Mouse (Mus musculus) lung, embryonic 14.5 days (tissue): ENCODE results near the gene Hnrnph1. TPM values are rescaled to one million over a fixed set of nuclear protein-coding genes. Genes with fewer than 3 reads are reported as not detected.

Source experiments
- ATAC-seq: fragments of 200-750 bp; cut with Nextera tagmentation; 2 replicates; pipeline ENCODE4 v1.8.0; 2017; ENCODE audit warnings: mild to moderate bottlenecking, moderate TSS enrichment, moderate library complexity; ENCODE audit not compliant: insufficient read depth
- DNase-seq: peaks from one replicate; pipeline ENCODE4 v3.0.0-alpha.2; 2015
- H3K27ac ChIP-seq: fragments of 300-500 bp; sonication (generic); 2 replicates; pipeline ENCODE4 v1.5.1; 2014; ENCODE audit warnings: low read depth, mild to moderate bottlenecking, moderate library complexity
- H3K27me3 ChIP-seq: fragments of 300-500 bp; sonication (generic); 2 replicates; pipeline ENCODE4 v1.6.1; 2014; ENCODE audit warnings: low read length, control low read depth; ENCODE audit not compliant: insufficient read depth
- H3K36me3 ChIP-seq: fragments of 300-500 bp; sonication (generic); 2 replicates; pipeline ENCODE4 v1.6.1; 2014; ENCODE audit warnings: control low read depth; ENCODE audit not compliant: insufficient read depth
- H3K4me1 ChIP-seq: fragments of 300-500 bp; sonication (generic); 2 replicates; pipeline ENCODE4 v1.6.1; 2014; ENCODE audit warnings: antibody characterized with exemption, control low read depth; ENCODE audit not compliant: insufficient read depth
- H3K4me2 ChIP-seq: fragments of 300-500 bp; sonication (generic); 2 replicates; pipeline ENCODE4 v1.6.1; 2014; ENCODE audit warnings: mild to moderate bottlenecking
- H3K4me3 ChIP-seq: fragments of 300-500 bp; sonication (generic); 2 replicates; pipeline ENCODE4 v1.5.1; 2014; ENCODE audit warnings: low read depth, low read length
- H3K9ac ChIP-seq: fragments of 300-500 bp; sonication (generic); 2 replicates; pipeline ENCODE4 v1.6.1; 2014
- H3K9me3 ChIP-seq: fragments of 300-500 bp; sonication (generic); 2 replicates; pipeline ENCODE4 v1.6.1; 2016; ENCODE audit warnings: low read depth, low read length, control low read depth
- CTCF ChIP-seq: IDR thresholded peaks from 2 replicates; pipeline ENCODE4 v1.5.1; 2016; ENCODE audit warnings: antibody characterized with exemption, low read depth
- WGBS: fragments of 180-500 bp; shearing (Covaris S2); extraction: QIAGEN DNeasy Blood & Tissue Kit; methylation state at CpG from one replicate; pipeline ENCODE4 v1.1.7; 2014; 5-methylcytosine and 5-hydroxymethylcytosine counted together
- polyA plus RNA-seq: library from polyadenylated mRNA; unstranded; fragments of >200 nt; fragmentation: Nextera tagmentation; extraction: Ambion mirVana; gene quantifications from 2 replicates; pipeline ENCODE4 v1.2.1, GENCODE M21; 2014

Gene Hnrnph1
- polyA plus RNA-seq = 573 and 582 TPM in 2 replicates

DNA sequence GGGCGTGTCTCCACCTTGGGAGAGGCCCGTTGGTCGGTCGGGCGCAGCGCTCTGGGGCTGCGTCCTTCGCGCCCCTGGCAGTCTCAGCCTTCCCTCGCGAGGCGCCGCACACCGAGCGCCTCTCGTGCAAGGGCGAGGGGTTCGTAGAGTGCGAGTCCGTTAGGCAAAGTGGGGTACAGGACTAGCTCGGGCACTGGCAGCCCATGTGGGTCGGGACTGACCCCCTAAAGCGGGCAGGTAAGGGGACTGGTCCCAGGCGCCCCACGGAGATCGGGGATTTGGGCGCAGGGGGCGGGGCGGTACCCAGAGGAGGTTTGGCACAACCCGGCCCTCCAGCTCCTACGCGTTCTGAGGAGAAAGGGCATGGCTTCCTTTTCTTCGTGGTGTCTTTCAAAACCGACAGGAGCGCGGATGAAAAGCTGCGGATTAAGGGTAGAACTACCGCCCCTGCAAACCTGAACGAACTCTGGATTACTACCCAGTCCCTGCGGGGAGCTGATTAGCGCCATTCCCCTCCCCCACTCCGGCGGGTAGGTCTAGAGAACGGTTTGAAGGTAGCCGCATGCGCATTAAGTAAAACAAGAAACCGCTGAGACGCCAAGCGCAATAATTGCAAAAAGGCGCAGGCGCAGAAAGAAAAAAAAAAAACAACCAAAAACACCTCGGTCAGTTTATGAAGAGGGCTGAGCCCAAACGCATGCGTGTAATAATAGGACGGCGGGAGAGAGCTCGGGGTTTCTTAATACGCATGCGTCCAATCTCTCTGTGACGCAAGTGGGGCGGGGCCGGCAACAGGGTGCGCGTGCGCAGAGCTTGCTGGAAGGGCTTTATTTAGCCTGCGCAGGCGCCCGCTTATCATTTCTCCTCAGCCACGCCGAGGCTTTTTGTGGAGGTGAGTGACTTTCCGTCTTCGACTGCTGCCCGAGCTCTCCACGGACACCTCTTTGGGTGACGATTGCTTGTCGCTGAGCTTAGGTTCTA lies at the start of gene Hnrnph1:
Gene Hnrnph1 (plus strand): TSS at position 80 of the 981 bp plus-strand sequence.
- Histone ChIP-seq H3K27me3 (no peaks in the 10 kb centered on the region), H3K4me2 (peak within 1 kb of the TSS; percentile 95), H3K4me1 (peaks cover 11% of the 10 kb centered on the region; the same call in 1 of the 2 replicates), H3K9ac (peak within 1 kb of the TSS; percentile 98), H3K9me3 (no peaks in the 10 kb centered on the region), H3K27ac (peak within 1 kb of the TSS; percentile 100), H3K4me3 (peak within 1 kb of the TSS; percentile 96), H3K36me3 (peaks cover 28% of the 10 kb centered on the region)
- under 1% methylated on average over 76 of the region's 76 CpGs for WGBS
- no peak for TF ChIP-seq CTCF
- ATAC-seq (peak; percentile 90), DNase-seq (peak; percentile 100)

GRCm38 (mm10) chr11:50328075-50328625 lies 48.6 kb upstream of the Hnrnph1 start:
- H3K9me3 ChIP-seq = no peaks in the 10 kb centered on the region
- DNase-seq = no peak
- no peaks in the 10 kb centered on the region for H3K36me3 ChIP-seq
- H3K9ac ChIP-seq = no peak overlapping the region
- no peak overlapping the region for H3K4me2 ChIP-seq
- peaks cover 11% of the 10 kb centered on the region for H3K4me1 ChIP-seq
- H3K27me3 ChIP-seq = no peaks in the 10 kb centered on the region
- no peak for ATAC-seq
- no peak overlapping the region for H3K4me3 ChIP-seq
- no peak overlapping the region for H3K27ac ChIP-seq
- TF ChIP-seq CTCF = no peak
- WGBS = 86% methylated on average over 3 of the region's 3 CpGs

GRCm38 (mm10) chr11:50329378-50329777 lies 47.4 kb upstream of the Hnrnph1 start:
- WGBS = 85% methylated on average over 1 of the region's 1 CpGs
- H3K36me3 ChIP-seq = no peaks in the 10 kb centered on the region
- no peaks in the 10 kb centered on the region for H3K27me3 ChIP-seq
- DNase-seq (no peak), ATAC-seq (no peak)
- TF ChIP-seq CTCF = no peak
- H3K4me1 ChIP-seq = 0 out of 2 replicates have a peak, but pooled peaks cover 4% of the 10 kb centered on the region
- no peak overlapping the region for H3K4me3 ChIP-seq
- H3K4me2 ChIP-seq = no peak overlapping the region
- no peak overlapping the region for H3K9ac ChIP-seq
- no peak overlapping the region for H3K27ac ChIP-seq
- H3K9me3 ChIP-seq = no peaks in the 10 kb centered on the region

- WGBS = 76% methylated on average over 3 of the region's 3 CpGs
- no peaks in the 10 kb centered on the region for H3K4me1 ChIP-seq
Measured at GRCm38 (mm10) chr11:50333181-50333580, 43.6 kb upstream of the Hnrnph1 start.

DNA sequence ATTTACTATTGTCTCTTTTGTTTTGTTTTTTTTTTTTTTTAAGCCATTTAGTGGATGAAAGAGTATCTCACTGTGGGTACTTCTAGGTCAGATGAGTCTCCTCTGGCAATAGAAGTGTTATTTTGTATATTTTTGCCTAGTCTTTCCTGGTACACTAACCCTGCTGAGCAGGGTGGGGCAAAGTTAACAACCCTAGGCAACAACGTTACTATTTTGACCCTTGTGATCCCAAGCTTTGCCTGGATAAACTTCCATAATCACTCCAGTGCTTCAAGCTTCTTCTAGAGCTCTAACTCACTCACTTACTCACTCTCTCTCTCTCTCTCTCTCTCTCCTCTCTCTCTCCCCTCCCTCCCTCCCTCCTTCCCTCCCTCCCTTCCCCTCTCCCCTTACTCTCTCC lies 40.7 kb upstream of the Hnrnph1 start:
- no peak overlapping the region for H3K9ac ChIP-seq
- ATAC-seq = no peak
- TF ChIP-seq CTCF = no peak
- 33% methylated on average over 1 of the region's 1 CpGs for WGBS
- no peak overlapping the region for H3K4me2 ChIP-seq
- no peak overlapping the region for H3K27ac ChIP-seq
- no peaks in the 10 kb centered on the region for H3K36me3 ChIP-seq
- no peaks in the 10 kb centered on the region for H3K27me3 ChIP-seq
- DNase-seq = no peak
- H3K9me3 ChIP-seq = no peaks in the 10 kb centered on the region
- H3K4me1 ChIP-seq = no peaks in the 10 kb centered on the region
- no peak overlapping the region for H3K4me3 ChIP-seq

More at GRCm38 (mm10) chr11:50333181-50333580, 43.6 kb upstream of the Hnrnph1 start:
- DNase-seq (no peak), ATAC-seq (no peak)
- no peak overlapping the region for H3K4me2 ChIP-seq
- H3K36me3 ChIP-seq = no peaks in the 10 kb centered on the region
- no peak overlapping the region for H3K4me3 ChIP-seq
- no peaks in the 10 kb centered on the region for H3K9me3 ChIP-seq
- no peak overlapping the region for H3K27ac ChIP-seq
- H3K9ac ChIP-seq = no peak overlapping the region
- TF ChIP-seq CTCF = no peak
- no peaks in the 10 kb centered on the region for H3K27me3 ChIP-seq

- H3K4me2 ChIP-seq = no peak overlapping the region
- 59% methylated on average over 4 of the region's 4 CpGs for WGBS
- no peak overlapping the region for H3K27ac ChIP-seq
- no peaks in the 10 kb centered on the region for H3K36me3 ChIP-seq
- ATAC-seq (no peak), DNase-seq (no peak)
- no peaks in the 10 kb centered on the region for H3K27me3 ChIP-seq
- no peaks in the 10 kb centered on the region for H3K9me3 ChIP-seq
- no peak overlapping the region for H3K4me3 ChIP-seq
- H3K9ac ChIP-seq = no peak overlapping the region
- H3K4me1 ChIP-seq = no peaks in the 10 kb centered on the region
- no peak for TF ChIP-seq CTCF
Measured at GRCm38 (mm10) chr11:50336891-50337290, 39.9 kb upstream of the Hnrnph1 start.

- WGBS = 59% methylated on average over 4 of the region's 4 CpGs
- H3K27me3 ChIP-seq = no peaks in the 10 kb centered on the region
- no peaks in the 10 kb centered on the region for H3K36me3 ChIP-seq
- no peak for TF ChIP-seq CTCF
- H3K4me1 ChIP-seq = no peaks in the 10 kb centered on the region
- no peaks in the 10 kb centered on the region for H3K9me3 ChIP-seq
- DNase-seq (no peak), ATAC-seq (no peak)
- no peak overlapping the region for H3K4me2 ChIP-seq
- no peak overlapping the region for H3K4me3 ChIP-seq
- no peak overlapping the region for H3K9ac ChIP-seq
- no peak overlapping the region for H3K27ac ChIP-seq
Measured at GRCm38 (mm10) chr11:50345486-50345885, 31.3 kb upstream of the Hnrnph1 start.
